Mouse (Mus musculus): Measurements from ENCODE around the gene Prl7a2. TPM values are rescaled to one million over a fixed set of nuclear protein-coding genes. Genes with fewer than 3 reads are reported as not detected.

Prl7a2 gene
- not detected in 2 replicates for polyA plus RNA-seq (2015; fragmentation: Nextera tagmentation; extraction: Ambion mirVana)

- no peak for ATAC-seq (ENCODE audit: low read depth)
- Histone ChIP-seq H3K4me3 (replicated peaks) (no peak within 1 kb of the TSS), H3K36me3 (no peaks in the 10 kb centered on the region), H3K9ac (no peak within 1 kb of the TSS), H3K9me3 (replicated peaks) (no peaks in the 10 kb centered on the region), H3K4me2 (no peak within 1 kb of the TSS), H3K4me1 (replicated peaks) (no peaks in the 10 kb centered on the region), H3K27ac (no peak within 1 kb of the TSS), H3K27me3 (no peaks in the 10 kb centered on the region)
- WGBS (ENCODE audit: insufficient replicate concordance): 56% methylated on average over 4 of the region's 4 CpGs
- DNase-seq: no peak
Measured at GRCm38 (mm10) chr13:27667936-27668335, at the start of gene Prl7a2. Gene Prl7a2 (minus strand): TSS chr13:27668036.

- H3K27me3 ChIP-seq: no peaks in the 10 kb centered on the region
- no peak within 1 kb of the TSS for H3K4me3 ChIP-seq (replicated peaks)
- no peaks in the 10 kb centered on the region for H3K4me1 ChIP-seq (replicated peaks)
- DNase-seq: no peak
- no peak for ATAC-seq (ENCODE audit: low read depth)
- no peak within 1 kb of the TSS for H3K27ac ChIP-seq
- H3K9ac ChIP-seq: no peak within 1 kb of the TSS
- 69% methylated on average over 5 of the region's 5 CpGs for WGBS (ENCODE audit: insufficient replicate concordance)
- no peak within 1 kb of the TSS for H3K4me2 ChIP-seq
- H3K9me3 ChIP-seq (replicated peaks): no peaks in the 10 kb centered on the region
- no peaks in the 10 kb centered on the region for H3K36me3 ChIP-seq
Measured at GRCm38 (mm10) chr13:27716636-27717035, 48.8 kb upstream of the Prl7a2 start, which contains the start of gene Prl7d1. Gene Prl7d1 (minus strand): TSS chr13:27716736.

- DNase-seq (no peak), ATAC-seq (ENCODE audit: low read depth) (no peak)
- 35% methylated on average over 2 of the region's 2 CpGs for WGBS (ENCODE audit: insufficient replicate concordance)
Measured at GRCm38 (mm10) chr13:27706521-27706920, 38.7 kb upstream of the Prl7a2 start.

GRCm38 (mm10) chr13:27660747-27661146, 7.1 kb downstream of the Prl7a2 start:
- Histone ChIP-seq H3K9ac (no peak overlapping the region), H3K36me3 (no peaks in the 10 kb centered on the region), H3K4me2 (no peak overlapping the region), H3K4me1 (replicated peaks) (no peaks in the 10 kb centered on the region), H3K27me3 (no peaks in the 10 kb centered on the region), H3K9me3 (replicated peaks) (no peaks in the 10 kb centered on the region), H3K4me3 (replicated peaks) (no peak overlapping the region), H3K27ac (no peak overlapping the region)
- ATAC-seq (ENCODE audit: low read depth): no peak
- DNase-seq: no peak
- 43% methylated on average over 2 of the region's 2 CpGs for WGBS (ENCODE audit: insufficient replicate concordance)

More at GRCm38 (mm10) chr13:27706521-27706920, 38.7 kb upstream of the Prl7a2 start:
- H3K4me2 ChIP-seq: no peak overlapping the region
- H3K27me3 ChIP-seq: no peaks in the 10 kb centered on the region
- no peaks in the 10 kb centered on the region for H3K36me3 ChIP-seq
- no peak overlapping the region for H3K27ac ChIP-seq
- H3K4me1 ChIP-seq (replicated peaks): no peaks in the 10 kb centered on the region
- H3K4me3 ChIP-seq (replicated peaks): no peak overlapping the region
- no peak overlapping the region for H3K9ac ChIP-seq
- H3K9me3 ChIP-seq (replicated peaks): no peaks in the 10 kb centered on the region

- Histone ChIP-seq H3K27me3 (no peaks in the 10 kb centered on the region), H3K9me3 (replicated peaks) (no peaks in the 10 kb centered on the region), H3K9ac (no peak within 1 kb of the TSS), H3K36me3 (no peaks in the 10 kb centered on the region), H3K4me3 (replicated peaks) (no peak within 1 kb of the TSS), H3K27ac (no peak within 1 kb of the TSS), H3K4me2 (no peak within 1 kb of the TSS), H3K4me1 (replicated peaks) (no peaks in the 10 kb centered on the region)
- ATAC-seq (ENCODE audit: low read depth) (no peak), DNase-seq (no peak)
- 78% methylated on average over 3 of the region's 3 CpGs for WGBS (ENCODE audit: insufficient replicate concordance)
Measured at GRCm38 (mm10) chr13:27642393-27642792, 25.4 kb downstream of the Prl7a2 start, which contains the start of gene Prl7a1. Gene Prl7a1 (minus strand): TSS chr13:27642493.

GRCm38 (mm10) chr13:27610482-27610881, 57.4 kb downstream of the Prl7a2 start, which contains the start of gene Prl7b1:
Gene Prl7b1 (minus strand): TSS chr13:27610582.
- DNase-seq (no peak), ATAC-seq (ENCODE audit: low read depth) (no peak)
- 47% methylated on average over 4 of the region's 4 CpGs for WGBS (ENCODE audit: insufficient replicate concordance)
- no peaks in the 10 kb centered on the region for H3K9me3 ChIP-seq (replicated peaks)
- H3K27me3 ChIP-seq: no peaks in the 10 kb centered on the region
- no peaks in the 10 kb centered on the region for H3K4me1 ChIP-seq (replicated peaks)
- no peak within 1 kb of the TSS for H3K4me3 ChIP-seq (replicated peaks)
- no peaks in the 10 kb centered on the region for H3K36me3 ChIP-seq
- no peak within 1 kb of the TSS for H3K9ac ChIP-seq
- H3K27ac ChIP-seq: no peak within 1 kb of the TSS
- H3K4me2 ChIP-seq: no peak within 1 kb of the TSS

Other genes with a start within 250 kb of the Prl7a2 start
- gene Prl8a6, start 229.3 kb downstream of the Prl7a2 start, polyA plus RNA-seq (2015; fragmentation: Nextera tagmentation; extraction: Ambion mirVana): not detected in 2 replicates
- gene Prl8a8, start 154.8 kb downstream of the Prl7a2 start, polyA plus RNA-seq (2015; fragmentation: Nextera tagmentation; extraction: Ambion mirVana): not detected in 2 replicates
- not detected in 2 replicates for gene Prl8a9, start 103.4 kb downstream of the Prl7a2 start, polyA plus RNA-seq (2015; fragmentation: Nextera tagmentation; extraction: Ambion mirVana)
- not detected in 2 replicates for gene Prl8a1, start 85.9 kb downstream of the Prl7a2 start, polyA plus RNA-seq (2015; fragmentation: Nextera tagmentation; extraction: Ambion mirVana)
- not detected in 2 replicates for gene Prl7b1, start 57.5 kb downstream of the Prl7a2 start, polyA plus RNA-seq (2015; fragmentation: Nextera tagmentation; extraction: Ambion mirVana)
- gene Prl7a1, start 25.5 kb downstream of the Prl7a2 start, polyA plus RNA-seq (2015; fragmentation: Nextera tagmentation; extraction: Ambion mirVana): not detected in 2 replicates
- not detected in 2 replicates for gene Prl7d1, start 48.7 kb upstream of the Prl7a2 start, polyA plus RNA-seq (2015; fragmentation: Nextera tagmentation; extraction: Ambion mirVana)
- not detected in 2 replicates for gene Prl7c1, start 112.8 kb upstream of the Prl7a2 start, polyA plus RNA-seq (2015; fragmentation: Nextera tagmentation; extraction: Ambion mirVana)
- gene Prl2a1, start 133.6 kb upstream of the Prl7a2 start, polyA plus RNA-seq (2015; fragmentation: Nextera tagmentation; extraction: Ambion mirVana): not detected in 2 replicates
- gene Prl2c1, start 181.3 kb upstream of the Prl7a2 start, polyA plus RNA-seq (2015; fragmentation: Nextera tagmentation; extraction: Ambion mirVana): not detected in 2 replicates

Measured in liver, embryonic 13.5 days (tissue).